Comparison of ENCODE assay signal across 8 mouse cellular contexts in genomic region chr11:78037831-78038752, GRCm38 (mm10). TPM values are rescaled to one million over a fixed set of nuclear protein-coding genes. Genes with fewer than 3 reads are reported as not detected.
DNase-seq lines count a peak whose midpoint lies in the region; ATAC-seq and TF ChIP-seq lines count a peak whose summit lies in the region.

TSS of gene Flot2 (plus strand) at chr11:78037931.

- peak; percentile 43 for DNase-seq in T-cell, adult 2 months (ENCODE audit: low spot score)
- peak; percentile 61 to 65 for DNase-seq in cerebellum, adult 2 months
- DNase-seq in forelimb bud, embryonic 11.5 days (ENCODE audit: low read depth, low spot score): peak; percentile 36
- DNase-seq in hindbrain, embryonic 11.5 days (ENCODE audit: low spot score): peak; percentile 88
- DNase-seq in left cerebral cortex, adult 8-10 months (ENCODE audit: low spot score in 2 of 2): no peak
- DNase-seq in retina, postnatal 7 days (ENCODE audit: low read depth, low spot score): peak; percentile 43
- peak; percentile 69 for DNase-seq in yolk sac, embryonic 10.5 days (ENCODE audit: low spot score)

- peaks cover 2% of the 10 kb centered on the region for H3K4me1 ChIP-seq in cerebellum, adult 2 months (ENCODE audit: control insufficient read depth, insufficient read depth, low read length)
- peaks cover 6% of the 10 kb centered on the region for H3K4me1 ChIP-seq in hindbrain, embryonic 11.5 days (replicated peaks; ENCODE audit: control insufficient read depth, insufficient read depth, low read length)

- H3K9me3 ChIP-seq in hindbrain, embryonic 11.5 days (ENCODE audit: control insufficient read depth, low read length): no peaks in the 10 kb centered on the region

- WGBS in cerebellum, adult 2 months: 2% methylated on average over 55 of the region's 55 CpGs
- 3% methylated on average over 52 of the region's 55 CpGs for WGBS in hindbrain, embryonic 11.5 days
- WGBS in macrophage (ENCODE audit: missing documents): 2% methylated on average over 50 of the region's 55 CpGs

- TF ChIP-seq CTCF in cerebellum, adult 2 months (IDR thresholded peaks at IDR 0.05; ENCODE audit: borderline replicate concordance, insufficient read depth, low read depth, low read length): no peak

- peak within 1 kb of the TSS; percentile 91 for H3K27ac ChIP-seq in cerebellum, adult 2 months (ENCODE audit: insufficient read depth, low read length)
- H3K27ac ChIP-seq in hindbrain, embryonic 11.5 days (ENCODE audit: low read depth, low read length): peak within 1 kb of the TSS; percentile 24; the same call in 1 of the 2 replicates
- H3K27ac ChIP-seq in macrophage: peak within 1 kb of the TSS; percentile 19; the same call in 1 of the 2 replicates

- ATAC-seq in hindbrain, embryonic 11.5 days (ENCODE audit: low FRiP score): peak; percentile 85

- peaks cover 19% of the 10 kb centered on the region; the same call in 1 of the 2 replicates for H3K79me2 ChIP-seq in macrophage (ENCODE audit: inconsistent target)

- no peaks in the 10 kb centered on the region for H3K27me3 ChIP-seq in cerebellum, adult 2 months (ENCODE audit: control insufficient read depth, insufficient read depth, low read length)
- no peaks in the 10 kb centered on the region for H3K27me3 ChIP-seq in hindbrain, embryonic 11.5 days (ENCODE audit: control insufficient read depth, insufficient read depth, low read length)

- peak within 1 kb of the TSS; percentile 91 for H3K9ac ChIP-seq in hindbrain, embryonic 11.5 days (ENCODE audit: low read depth, low read length)

- H3K36me3 ChIP-seq in hindbrain, embryonic 11.5 days (ENCODE audit: control insufficient read depth, insufficient read depth, low read length): no peaks in the 10 kb centered on the region
- no peaks in the 10 kb centered on the region for H3K36me3 ChIP-seq in macrophage (ENCODE audit: inconsistent target)

- peak within 1 kb of the TSS; percentile 91 for H3K4me3 ChIP-seq in cerebellum, adult 2 months (replicated peaks; ENCODE audit: insufficient read depth, low read depth, low read length)
- peak within 1 kb of the TSS; percentile 83 for H3K4me3 ChIP-seq in hindbrain, embryonic 11.5 days (ENCODE audit: low read depth, low read length)
- peak within 1 kb of the TSS; percentile 84 for H3K4me3 ChIP-seq in macrophage (ENCODE audit: inconsistent target)

- H3K4me2 ChIP-seq in hindbrain, embryonic 11.5 days (replicated peaks; ENCODE audit: low read depth, low read length): peak within 1 kb of the TSS; percentile 84

- no peak for TF ChIP-seq POLR2A in cerebellum, adult 2 months (IDR thresholded peaks at IDR 0.05; ENCODE audit: borderline replicate concordance, insufficient read depth, low read length)

RNA-seq across cellular contexts. Expression of gene Flot2, which starts in this region (rescaled TPM):
- polyA plus RNA-seq in cerebellum, adult 2 months (2012; rRNA removed): 134 and 135 TPM in 2 replicates
- polyA plus RNA-seq in hindbrain, embryonic 11.5 days (2014; fragmentation: Nextera tagmentation; extraction: Ambion mirVana): 56.3 and 60.0 TPM in 2 replicates
- 10 to 100 TPM; 84.8 to 90.2 (median 86.9) TPM for total RNA-seq in left cerebral cortex, adult 8-10 months (2022)
- total RNA-seq in macrophage (2018; cell fraction: chromatin; rRNA removed): 10 to 100 TPM in 23 of 26 experiments, 1 to 10 TPM in 3; 5.1 to 51.8 (median 23.2) TPM
- 10 to 100 TPM; 36.4 to 58.5 (median 45.7) TPM for total RNA-seq in macrophage (2018; cell fraction: cytosol; rRNA removed)
- 10 to 100 TPM; 14.3 to 50.3 (median 29.7) TPM for total RNA-seq in macrophage (2018; cell fraction: nucleus; rRNA removed)
- 38.5 to 68.4 TPM (median 40.1 TPM) in 3 replicates for polyA plus RNA-seq in macrophage (2018)

Comparison
In these comparisons a context has a peak if more than half of its experiments do, and no peak if none do; other contexts are left out.
1. DNase-seq: peak in T-cell, adult 2 months (single experiment), cerebellum, adult 2 months (2 of 2), forelimb bud, embryonic 11.5 days (single experiment), hindbrain, embryonic 11.5 days (single experiment), retina, postnatal 7 days (single experiment) and yolk sac, embryonic 10.5 days (single experiment); none in left cerebral cortex, adult 8-10 months (0 of 2).
2. H3K27ac ChIP-seq: peak in every context shown above with its lines; median percentile 91 in cerebellum, adult 2 months; 24 in hindbrain, embryonic 11.5 days; 19 in macrophage.
3. Peak in every context shown above with its lines, with median percentiles within 50 percentile points of each other: H3K4me3 ChIP-seq.